Mouse (Mus musculus) MEL (cell line): ENCODE measurements at regions not wholly inside any gene's neighbourhood (a gene's known extent, or its start where the extent isn't known, plus 50 kb on each side); places are given as distances from the start of the nearest gene placed in this dataset.

Experiments used
- CHD2 ChIP-seq: IDR thresholded peaks from 2 replicates; pipeline ENCODE4 v1.6.1; 2011; ENCODE audit warnings: low read length, improper control_type of control experiment
- CTCF ChIP-seq, 3 experiments: IDR thresholded peaks in 2 of 3; conservative IDR thresholded peaks in 1 of 3; 2 replicates each; pipeline ENCODE4 v1.5.1; 2011 to 2012; ENCODE audit warnings: low read length in 3 of 3, low read depth in 2 of 3, mild to moderate bottlenecking in 2 of 3, improper control_type of control experiment in 1 of 3, inconsistent platforms in 1 of 3, mixed read lengths in 1 of 3, moderate library complexity in 1 of 3; ENCODE audit not compliant: control insufficient read depth in 1 of 3, insufficient read depth in 1 of 3, poor library complexity in 1 of 3, severe bottlenecking in 1 of 3
- GATA1 ChIP-seq: IDR thresholded peaks from 2 replicates; pipeline ENCODE4 v1.6.1; 2011; ENCODE audit warnings: low read depth, low read length, improper control_type of control experiment
- KAT2A ChIP-seq: conservative IDR thresholded peaks from 2 replicates; pipeline ENCODE4 v1.6.1; 2012; ENCODE audit warnings: low read depth, low read length, improper control_type of control experiment, inconsistent platforms
- MAFK ChIP-seq: IDR thresholded peaks from 2 replicates; pipeline ENCODE4 v1.6.1; 2011; ENCODE audit warnings: low read depth, mild to moderate bottlenecking, low read length, improper control_type of control experiment, borderline replicate concordance
- POLR2AphosphoS2 ChIP-seq: IDR thresholded peaks from 2 replicates; pipeline ENCODE4 v1.6.1; 2011; ENCODE audit warnings: low read length, improper control_type of control experiment
- SIN3A ChIP-seq: IDR thresholded peaks from 2 replicates; pipeline ENCODE4 v1.6.1; 2012; ENCODE audit warnings: low read length, improper control_type of control experiment, inconsistent platforms
- TBP ChIP-seq: IDR thresholded peaks from 2 replicates; pipeline ENCODE4 v1.8.0; 2011; ENCODE audit warnings: low read depth, low read length, improper control_type of control experiment

DNA sequence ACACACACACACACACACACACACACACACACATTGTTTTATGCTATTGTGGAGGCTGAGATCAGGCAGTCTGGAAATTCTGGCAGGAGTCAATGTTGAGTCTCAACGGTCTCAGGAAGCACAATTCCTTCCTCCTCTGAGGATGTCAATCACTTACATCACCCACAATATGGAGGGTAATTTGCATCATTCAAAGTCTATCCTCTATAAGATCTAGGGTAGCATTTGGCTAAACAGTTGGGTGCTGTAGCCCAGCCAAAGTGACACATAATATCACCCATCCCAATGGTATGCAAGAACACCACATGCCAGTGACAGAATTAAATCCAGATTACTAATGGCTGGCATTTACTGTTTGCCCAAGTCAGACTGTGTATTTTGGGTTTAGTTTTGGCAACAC lies 252.1 kb downstream of the Rnf144b start:
- TF ChIP-seq POLR2AphosphoS2 (no peak), SIN3A (no peak), CHD2 (no peak), CTCF (IDR thresholded peaks at IDR 0.05 in 2 of 3, conservative IDR thresholded peaks at IDR 0.05 in 1 of 3; ENCODE audit: control insufficient read depth in 1 of 3, insufficient read depth in 1 of 3, low read depth in 2 of 3, low read length in 3 of 3, poor library complexity in 1 of 3, severe bottlenecking in 1 of 3) (no peak), MAFK (no peak), TBP (no peak), KAT2A (no peak), GATA1 (no peak)
